Mouse (Mus musculus) spleen, postnatal 14 days (tissue): ENCODE results near the gene Abcg4.
"Not testable (repeated sequence)": the region's sequence is repeated elsewhere in the genome, so short reads cannot be mapped to it uniquely, and the experiment has no call there.

ENCODE experiments used
- DNase-seq, 2 experiments: peaks; one replicate each; pipeline ENCODE4 v3.0.0; 2021 to 2022; ENCODE audit warnings: low spot score in 2 of 2

Abcg4 gene

DNA sequence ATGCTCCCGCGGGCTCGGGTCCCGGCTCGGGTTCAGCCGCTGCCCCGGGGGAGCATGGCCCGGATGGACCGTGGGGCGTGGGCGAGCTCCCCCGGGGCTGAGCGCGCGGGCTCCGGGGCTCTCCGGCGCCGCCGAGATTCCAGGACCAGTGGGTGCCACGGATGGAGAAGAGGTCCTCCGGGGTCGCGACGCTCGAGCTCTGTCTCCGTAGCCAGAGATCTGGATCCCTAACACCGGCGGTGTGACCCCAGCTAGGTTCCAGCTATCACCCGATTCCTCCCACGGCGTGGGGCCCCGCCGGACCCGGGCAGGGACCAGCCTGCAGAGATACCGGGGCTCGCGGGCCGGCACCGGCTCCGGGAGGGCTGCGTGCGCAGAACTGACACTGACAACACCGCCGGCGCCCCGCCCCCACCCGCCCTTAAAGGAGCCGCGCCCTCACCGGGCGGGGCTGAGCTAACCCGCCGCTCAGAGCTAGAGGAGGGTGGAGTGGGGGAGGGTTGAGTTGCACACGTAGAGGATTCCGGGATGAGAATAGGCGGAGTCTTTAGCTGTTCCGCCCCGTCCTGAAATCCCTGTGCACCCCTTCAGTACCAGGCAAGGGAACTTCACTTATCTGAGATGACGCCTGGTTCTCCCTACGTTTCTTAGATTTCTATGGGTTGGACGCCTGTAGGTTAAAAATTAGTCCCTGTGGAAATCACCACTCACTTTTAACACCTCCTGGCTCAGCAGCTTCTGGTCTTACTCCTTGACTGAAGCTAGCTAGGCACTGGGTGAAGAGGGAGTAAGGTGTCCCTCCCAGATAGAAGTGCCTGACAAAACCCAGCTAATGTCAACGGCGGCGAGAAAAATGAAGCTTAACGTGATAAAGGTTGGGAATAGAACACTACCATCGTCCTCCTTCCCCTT, 31.7 kb upstream of the Abcg4 start, which contains the start of gene C2cd2l:
TSS of gene C2cd2l (minus strand) at position 399 of the 912 bp plus-strand sequence.
- DNase-seq, result peak; percentile 79 to 81

DNA sequence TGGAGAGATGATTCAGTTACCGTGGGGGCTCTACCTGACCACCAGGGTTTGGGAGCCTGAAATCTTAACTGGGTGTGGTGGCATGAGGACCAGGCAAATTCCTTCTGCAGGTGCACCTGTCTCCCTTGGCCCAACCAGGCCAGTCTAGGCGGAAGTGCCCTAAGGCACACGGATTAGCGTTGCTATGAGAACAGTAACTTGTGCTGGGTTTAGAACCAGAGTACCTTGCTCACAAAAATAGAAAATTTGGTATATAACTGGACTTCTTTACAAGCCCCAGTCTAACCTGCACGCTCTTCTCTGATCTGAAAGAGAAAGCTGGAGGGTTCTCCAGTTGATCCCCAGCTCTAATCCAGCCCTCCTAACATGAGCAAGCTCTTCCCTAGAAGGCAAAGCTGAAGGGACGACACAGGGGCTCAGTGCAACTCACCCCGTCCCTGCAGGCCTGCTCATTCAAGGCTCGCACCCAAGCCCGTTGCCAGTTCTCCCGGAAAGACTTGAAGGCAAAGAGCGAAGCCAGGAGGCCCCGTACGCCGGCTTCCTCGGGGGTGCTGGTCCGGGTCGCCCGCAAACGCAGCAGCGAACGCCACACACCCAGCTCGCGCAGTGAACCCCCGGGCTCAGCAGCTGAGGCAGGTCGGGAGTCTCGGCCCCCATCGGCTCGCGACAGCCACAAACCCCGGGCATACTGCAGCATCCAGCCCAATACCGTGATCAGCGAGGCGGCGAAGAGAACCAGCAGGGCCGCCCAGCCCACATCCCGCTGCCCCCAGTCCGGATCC, 30.9 kb upstream of the Abcg4 start:
- DNase-seq, result no peak

DNA sequence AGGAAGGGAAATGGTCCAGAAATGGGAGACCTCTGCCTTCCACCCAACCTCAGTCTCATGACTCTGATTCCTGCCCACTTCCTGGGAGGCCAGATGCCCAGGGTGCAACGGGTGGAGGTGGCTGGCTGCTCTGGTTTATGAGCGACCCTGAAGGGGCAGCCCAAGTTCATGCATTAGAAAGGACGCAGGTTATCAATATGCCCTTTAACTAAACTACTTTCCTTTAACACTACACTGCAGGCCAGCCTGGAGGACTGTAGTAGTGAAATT, 30.3 kb upstream of the Abcg4 start:
- no peak for DNase-seq

DNA sequence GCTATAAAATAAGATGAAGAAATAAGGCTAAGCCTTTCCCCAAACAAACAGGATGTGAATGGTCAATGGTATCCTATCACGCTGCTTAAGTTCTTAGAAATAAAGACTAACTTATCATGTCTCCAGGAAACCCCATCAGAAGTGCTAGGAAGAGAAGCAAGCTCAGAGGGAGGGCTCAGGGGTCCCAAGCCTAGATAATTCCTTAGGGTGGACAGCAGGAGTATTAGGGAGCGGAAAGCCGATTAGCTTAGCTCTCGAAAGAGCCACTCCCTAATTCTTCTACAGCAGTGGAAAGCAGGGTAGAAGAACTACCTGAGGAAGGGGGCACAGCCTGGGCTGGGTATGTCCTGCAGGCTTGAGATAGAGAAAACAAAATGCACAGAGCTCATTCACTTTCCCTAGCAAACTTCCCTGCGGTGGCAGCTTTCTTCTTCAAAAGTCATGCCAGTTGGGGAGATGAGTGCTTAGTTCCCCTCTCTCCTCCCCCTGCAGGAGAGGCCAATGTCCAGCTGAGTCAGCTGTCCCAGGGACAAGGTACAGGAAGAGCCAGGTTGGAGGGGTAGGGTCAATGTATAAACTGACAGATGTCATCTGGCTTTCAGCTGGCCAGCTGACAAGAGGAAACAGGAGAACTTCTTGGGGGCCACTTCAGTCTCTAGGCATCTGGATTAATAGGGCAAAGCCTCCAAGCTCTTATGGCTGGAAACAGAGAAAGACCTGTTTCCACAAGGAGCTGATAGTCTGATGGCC, 29.8 kb upstream of the Abcg4 start:
- DNase-seq, result no peak

DNA sequence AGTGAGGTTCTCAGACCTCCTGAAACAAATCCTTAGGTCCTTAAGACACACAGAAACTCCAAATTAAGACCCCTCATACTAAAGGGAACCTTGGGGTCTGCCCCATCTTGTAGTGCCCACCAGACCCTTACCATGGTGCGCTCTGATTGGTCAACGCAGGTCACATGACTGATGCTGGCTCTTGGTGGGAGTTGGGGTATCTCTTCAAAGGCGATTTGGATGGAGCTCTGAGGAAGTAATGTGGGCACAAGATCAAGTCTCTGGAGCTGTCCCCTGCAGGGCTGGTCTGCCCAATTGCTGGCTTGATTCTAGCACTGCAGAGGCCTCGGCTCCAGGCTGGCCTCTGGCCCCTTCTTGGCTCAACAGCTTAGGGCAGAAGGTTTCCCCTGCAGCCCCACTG, 29.0 kb upstream of the Abcg4 start:
- no peak for DNase-seq

DNA sequence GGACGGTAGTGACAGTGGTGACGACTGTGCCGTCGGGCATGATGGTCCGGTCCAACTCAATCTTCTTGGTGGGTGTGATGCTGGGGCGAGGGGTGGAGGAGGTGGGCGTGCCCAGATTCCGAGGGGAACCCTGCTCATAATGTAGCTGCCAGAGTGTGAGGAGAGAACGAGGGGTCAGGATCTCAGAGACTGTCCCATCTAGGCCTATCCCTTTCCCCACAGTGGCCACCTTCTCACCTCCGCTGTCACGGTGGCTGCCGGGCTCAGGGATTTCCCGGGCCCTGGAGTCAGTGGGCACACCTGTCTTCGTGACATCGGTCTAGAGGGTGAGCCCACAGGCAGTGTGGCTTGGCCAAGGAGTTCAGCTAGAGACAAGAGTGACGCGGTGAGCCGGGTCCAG, 26.5 kb upstream of the Abcg4 start:
- no peak for DNase-seq

DNA sequence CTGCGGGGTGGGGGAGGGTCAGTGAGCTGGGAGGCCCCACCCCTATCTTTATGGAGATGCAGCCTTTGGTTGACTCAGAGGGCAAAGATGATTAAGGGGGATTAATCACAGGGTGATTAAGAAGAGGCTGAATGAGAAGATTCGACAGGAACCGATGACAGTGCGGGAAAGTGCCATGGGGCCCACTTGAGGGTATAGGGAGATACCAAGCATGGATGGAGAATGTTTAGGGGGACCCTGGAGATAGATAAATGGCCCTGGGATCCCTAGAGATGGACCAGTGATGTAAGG, 25.8 kb upstream of the Abcg4 start:
- no peak for DNase-seq

DNA sequence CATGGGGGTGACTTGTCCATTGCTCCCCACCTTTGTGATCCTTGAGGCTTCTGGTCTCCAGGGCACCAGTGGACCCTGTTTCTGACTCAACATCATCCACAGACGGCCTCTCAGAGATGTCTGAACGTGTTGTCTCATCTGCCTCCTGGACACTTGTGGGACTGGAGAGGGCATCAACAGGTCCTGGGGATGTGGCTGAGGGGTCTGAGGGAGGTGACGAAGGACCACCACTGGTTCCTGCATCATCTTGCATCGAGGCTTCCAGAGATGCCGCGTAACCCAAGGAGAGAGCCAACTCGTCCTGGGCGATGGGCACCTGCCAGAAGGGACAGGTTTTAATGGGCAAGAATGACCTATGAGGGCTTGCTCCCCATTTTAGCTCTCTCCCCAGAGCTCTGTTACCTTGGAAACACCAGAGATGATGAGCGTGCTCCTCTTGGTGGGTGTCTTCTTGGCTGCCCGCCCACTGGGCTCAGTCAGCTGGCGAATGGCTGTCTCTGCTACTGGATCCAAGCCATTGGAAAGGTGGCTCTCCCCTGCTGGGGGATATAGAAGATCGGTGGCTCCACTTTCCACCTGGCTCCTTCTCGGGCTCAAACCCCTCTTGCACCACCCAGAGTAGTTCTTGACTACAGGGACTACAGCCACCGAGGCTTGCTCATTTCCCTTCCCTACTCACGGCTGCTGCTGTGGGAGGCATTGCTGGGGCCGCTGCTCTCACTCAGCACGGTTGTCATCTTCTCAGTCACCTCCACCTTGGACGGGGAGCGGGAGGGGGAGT, 25.3 kb upstream of the Abcg4 start:
- no peak for DNase-seq

DNA sequence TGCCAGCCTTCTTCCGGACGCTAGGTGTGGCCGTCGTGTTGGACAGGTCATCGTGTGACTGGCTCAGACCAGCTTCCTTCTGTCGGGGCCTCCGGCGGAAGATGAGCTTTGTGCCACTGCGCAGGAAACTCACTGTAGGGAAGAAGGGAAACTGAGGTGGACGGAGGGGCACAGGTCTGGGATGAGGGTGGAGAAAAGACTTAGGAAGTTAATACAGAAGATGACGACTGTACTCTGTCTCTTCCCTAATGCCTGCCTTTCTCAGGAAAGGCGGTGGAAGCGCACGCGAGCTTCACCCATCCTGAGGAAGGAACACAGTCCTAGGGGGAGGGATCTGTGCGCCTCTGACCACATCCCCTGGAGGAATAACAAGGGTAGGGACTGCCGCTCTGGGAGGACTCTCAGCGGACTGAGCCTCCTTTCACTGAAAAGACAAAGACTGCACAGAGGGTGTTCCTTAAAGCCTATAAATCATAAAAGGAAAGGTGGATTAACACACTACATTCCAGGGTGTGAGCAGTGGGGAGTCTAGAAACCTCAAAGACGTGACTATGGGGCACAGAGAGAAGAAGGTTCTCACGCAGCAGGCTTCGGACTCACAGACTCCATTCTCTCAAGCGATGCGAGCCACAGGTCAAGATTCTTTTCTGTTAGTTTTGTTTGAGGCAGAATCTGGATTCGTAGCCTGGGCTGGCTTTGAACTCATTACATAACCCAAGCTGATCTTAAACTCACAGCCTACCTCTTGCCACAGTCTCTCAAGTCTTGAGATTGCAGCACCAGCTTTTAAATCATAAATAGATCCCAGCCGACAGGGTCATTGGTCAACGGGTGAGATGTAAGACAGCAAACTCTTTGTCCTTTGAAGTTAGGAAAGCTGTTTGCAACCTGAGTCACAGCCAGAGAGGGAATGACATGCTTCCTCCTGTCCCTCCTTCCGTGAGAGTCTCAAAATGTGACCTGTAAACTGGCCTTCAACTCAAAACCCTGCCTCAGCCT, 23.0 kb upstream of the Abcg4 start:
- DNase-seq, result no peak

DNA sequence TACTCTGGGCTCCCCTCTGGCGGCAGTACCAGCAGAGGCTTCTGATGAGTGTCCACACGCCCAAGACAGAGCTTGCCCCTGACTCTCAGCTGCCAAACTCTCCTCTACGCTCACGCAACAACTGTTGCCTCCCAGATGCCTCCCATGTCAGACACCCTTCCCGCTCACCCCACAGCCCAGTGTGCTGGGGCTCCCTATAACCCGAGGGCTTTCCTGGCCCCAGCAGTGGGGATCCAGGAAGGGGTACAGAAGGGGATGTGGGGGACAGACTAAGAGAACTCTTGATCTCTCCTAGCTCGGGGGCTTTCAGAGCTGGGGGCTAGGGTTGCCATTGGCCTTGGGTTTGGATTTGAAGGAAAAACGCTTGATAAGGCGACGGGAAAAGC, 22.3 kb upstream of the Abcg4 start:
- DNase-seq, result no peak

DNA sequence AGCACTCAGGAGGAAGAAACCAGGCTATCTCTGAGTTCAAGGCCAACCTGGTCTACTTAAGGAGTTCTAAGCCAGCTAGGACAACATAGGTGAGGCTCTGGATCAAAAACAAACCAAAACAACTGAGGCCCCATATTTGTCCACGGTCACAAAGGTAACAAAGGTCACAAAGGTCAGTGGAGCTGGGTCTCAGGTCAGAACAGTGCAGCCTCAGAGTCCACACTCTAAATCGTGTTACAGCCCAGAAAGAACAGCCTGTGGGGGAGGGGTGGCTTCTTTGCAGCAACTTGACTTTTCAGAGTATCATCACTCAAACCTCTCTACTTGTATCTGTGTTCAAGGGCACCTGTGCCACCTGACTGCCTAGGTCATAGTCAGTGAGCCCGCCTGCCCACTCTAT, 21.3 kb upstream of the Abcg4 start:
- DNase-seq, result no peak

DNA sequence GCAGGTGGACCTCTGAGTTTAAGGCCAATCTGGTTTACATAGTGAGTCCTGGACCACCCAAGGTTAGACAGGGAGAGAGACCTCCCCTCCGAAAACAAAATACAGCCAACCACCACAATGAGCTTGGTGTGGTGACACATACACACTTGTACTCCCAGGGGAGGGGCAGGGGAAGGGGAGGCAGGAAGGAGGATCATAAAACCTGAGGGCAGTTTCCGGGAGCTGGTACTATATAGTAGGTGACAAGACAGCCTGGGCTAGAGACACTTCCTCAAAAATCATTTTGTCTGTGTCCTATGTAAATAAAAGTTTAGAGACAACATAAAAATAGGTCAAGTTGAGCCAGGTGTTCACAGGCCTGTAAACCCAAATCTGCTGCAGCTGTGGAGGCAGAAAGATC, 18.8 kb upstream of the Abcg4 start:
- no peak for DNase-seq

DNA sequence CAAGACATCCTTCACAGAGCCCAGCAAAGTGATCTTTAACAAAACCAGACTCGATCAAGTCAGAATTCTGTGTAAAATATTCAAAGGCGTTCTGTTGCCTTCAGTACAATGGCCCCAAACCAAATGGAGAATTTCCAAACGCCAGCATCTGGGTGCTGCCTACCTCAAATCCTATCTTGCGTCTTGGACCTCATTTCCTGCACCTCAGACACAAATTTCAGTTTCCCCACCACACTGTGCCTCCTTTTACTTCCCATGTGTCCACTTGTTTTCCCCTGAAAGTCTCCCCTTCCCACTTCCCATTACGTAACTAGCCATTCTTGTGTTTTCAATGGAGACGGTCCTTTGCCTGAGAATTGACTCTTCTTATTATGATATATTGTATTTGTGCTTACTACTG, 18.1 kb upstream of the Abcg4 start:
- no peak for DNase-seq

DNA sequence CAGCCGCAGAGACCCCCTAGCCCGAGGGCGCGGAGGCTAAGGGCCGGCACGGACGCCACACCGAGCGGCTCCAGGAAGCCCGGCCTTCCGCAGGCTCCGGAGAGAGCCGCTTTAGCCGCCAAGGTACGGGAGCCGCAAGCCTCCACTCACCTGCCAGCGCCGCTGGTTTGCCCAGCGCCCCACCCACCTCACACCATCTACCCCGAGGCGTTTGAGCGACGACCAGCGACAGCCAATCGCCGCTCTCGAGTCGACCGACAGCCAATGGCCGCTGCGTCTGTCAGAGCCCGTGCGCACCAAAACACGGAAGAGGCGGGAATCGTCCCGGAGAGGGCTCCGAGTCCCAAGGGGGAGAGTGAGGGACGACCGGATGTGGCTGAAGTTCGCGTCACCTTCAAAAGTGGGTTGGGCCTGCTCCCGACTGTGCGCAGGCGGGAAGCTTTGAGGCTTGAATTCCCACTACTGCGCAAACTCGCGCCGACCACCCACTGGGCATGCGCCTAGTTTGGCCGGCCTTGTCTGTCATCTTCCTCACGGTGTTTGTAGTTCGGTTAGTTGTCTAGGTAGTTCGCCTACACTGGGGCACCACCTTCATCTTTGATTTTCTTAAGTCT, 17.2 kb upstream of the Abcg4 start, which contains the start of gene Hinfp:
TSS of gene Hinfp (minus strand) at position 206 of the 614 bp plus-strand sequence.
- peak; percentile 94 for DNase-seq

DNA sequence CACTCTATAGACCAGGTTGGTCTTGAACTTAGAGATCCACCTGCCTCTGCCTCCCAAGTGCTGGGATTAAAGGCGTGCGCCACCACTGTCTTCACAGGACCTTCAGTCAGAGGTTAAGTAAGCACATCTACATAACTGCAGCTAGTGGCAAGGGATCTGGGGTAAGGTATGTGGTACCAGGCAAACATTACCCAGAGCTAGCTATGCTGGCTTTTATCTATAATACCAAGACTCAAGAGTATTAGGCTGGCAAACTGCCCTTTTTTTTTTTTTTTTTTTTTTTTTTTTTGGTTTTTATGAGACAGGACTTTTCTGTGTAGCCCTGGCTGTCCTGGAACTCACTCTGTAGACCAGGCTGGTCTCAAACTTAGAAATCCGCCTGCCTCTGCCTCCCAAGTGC, 11.6 kb upstream of the Abcg4 start:
- not testable (repeated sequence) for DNase-seq

DNA sequence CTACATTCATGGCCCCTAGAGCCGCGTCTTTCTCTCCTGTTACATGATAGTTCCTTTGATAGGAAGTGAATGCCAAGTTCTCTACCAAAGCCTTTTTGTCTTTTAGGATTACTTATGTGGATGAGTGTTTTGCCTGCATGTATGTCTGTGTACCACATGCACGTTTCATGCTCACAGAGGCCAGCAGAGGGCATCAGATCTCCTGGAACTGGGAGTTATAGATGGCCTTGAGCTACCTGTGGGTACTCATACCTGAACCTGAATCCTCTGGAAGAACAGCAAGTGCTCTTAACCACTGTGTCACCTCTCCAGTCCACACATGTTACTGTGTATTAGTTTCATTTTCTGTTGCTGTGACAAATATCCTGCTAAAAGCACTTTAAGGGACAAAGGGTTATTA, 4.1 kb upstream of the Abcg4 start:
- DNase-seq, result peak; percentile 47 to 61

DNA sequence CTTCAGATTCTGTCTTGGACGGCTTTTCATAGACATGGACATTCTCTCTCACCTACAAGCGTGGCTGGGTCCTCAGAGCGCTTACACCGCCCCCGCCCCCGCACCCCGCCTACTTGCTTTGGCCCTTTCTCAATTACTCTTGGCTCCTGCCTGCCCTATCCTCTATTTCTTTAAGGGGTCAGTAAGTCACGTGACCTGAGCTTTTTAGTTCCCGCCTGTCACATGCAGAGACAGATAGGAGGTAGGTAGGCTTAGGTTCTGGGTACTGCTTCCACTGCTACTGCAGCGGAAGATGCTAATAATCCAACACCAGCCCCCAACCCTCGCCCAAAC, 510 bp upstream of the Abcg4 start:
- DNase-seq, result no peak

DNA sequence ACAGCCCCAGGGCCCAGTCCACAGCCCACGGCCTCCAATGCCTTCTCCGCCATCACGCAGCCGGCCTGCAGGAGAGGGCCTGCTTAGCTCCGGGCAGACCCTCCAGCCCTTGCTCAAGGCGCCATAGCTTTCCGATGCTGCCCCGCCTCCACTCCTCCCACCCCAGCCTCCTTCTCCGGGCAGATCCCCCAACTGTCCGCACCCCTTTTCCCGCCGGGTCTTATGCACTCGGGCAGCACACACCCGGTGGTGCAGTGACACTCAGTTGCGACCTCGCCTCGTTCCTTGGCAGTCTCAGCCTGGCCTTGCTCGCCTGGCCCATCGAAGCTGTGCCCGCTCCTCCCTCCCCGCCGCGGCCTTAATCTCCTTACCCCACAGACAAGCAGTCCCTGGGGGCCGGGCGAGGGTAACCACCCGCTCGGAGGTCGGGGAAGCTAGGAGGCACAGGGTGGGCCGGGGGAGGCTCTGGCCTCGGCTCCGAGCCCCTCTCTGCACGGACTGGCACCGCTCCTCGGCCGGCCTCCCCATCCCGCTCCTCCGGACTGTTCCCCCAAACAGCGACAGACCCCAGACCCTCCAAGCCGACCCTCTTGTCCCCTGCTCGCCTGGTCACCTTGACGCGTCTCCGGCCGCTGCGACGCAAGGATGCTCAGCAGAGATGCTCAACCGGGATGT, 877 bp downstream of the Abcg4 start:
- DNase-seq, result peak in 1 of 2 experiments; percentile 37

DNA sequence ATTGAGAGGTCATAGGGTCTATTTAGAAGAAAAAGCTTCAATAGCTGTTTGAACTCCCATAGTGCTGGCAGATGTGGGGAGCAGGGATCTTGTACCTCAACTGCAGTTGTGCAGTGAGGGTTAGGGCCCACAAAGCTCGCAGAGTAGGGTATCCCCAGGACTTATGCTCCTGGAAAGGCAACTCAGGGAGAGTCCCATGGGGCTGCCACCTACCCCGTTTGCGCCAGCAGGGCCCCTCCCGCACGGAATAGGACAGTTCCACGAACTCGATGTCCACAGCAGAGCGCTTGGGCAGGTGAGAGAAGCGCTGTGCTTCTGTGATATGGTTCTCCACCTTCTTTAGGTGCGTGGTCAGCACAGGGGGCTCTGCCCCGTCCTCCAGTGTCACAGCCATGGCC, 1.4 kb downstream of the Abcg4 start:
- DNase-seq, result no peak
